Mouse (Mus musculus) embryonic stem cell, embryonic (primary cell): ENCODE measurements at regions not wholly inside any gene's neighbourhood (a gene's known extent, or its start where the extent isn't known, plus 50 kb on each side); places are given as distances from the start of the nearest gene placed in this dataset.

ENCODE experiments used
- CTCF ChIA-PET, 4 experiments: fragments of 300-600 bp in 2 of 4; fragments of 350-600 bp in 2 of 4; sonication (Branson Sonifier 250); formaldehyde crosslinking; loops; one replicate each; lab custom pipeline; 2022; ENCODE audit warnings: inconsistent platforms in 2 of 4; lab: Charles Lee
- POLR2A ChIA-PET, 4 experiments: fragments of 300-600 bp in 2 of 4; fragments of 350-600 bp in 2 of 4; sonication (Branson Sonifier 250); formaldehyde crosslinking; loops; one replicate each; lab custom pipeline; 2022; ENCODE audit warnings: antibody characterized with exemption in 4 of 4, inconsistent platforms in 1 of 4; lab: Charles Lee

- ChIA-PET POLR2A (no interaction called here), CTCF (no interaction called here)
Measured at GRCm38 (mm10) chrX:133119026-133119425, 569.8 kb downstream of the Pcdh19 start.

- POLR2A ChIA-PET = no interaction called here
- CTCF ChIA-PET = no interaction called here
Measured at GRCm38 (mm10) chrX:133110173-133110572, 578.6 kb downstream of the Pcdh19 start.

GRCm38 (mm10) chrX:133092983-133093382, 595.8 kb downstream of the Pcdh19 start:
- POLR2A ChIA-PET = no interaction called here

GRCm38 (mm10) chrX:133064116-133064515, 624.7 kb downstream of the Pcdh19 start:
- POLR2A ChIA-PET = interaction anchor here in 1 of 4 experiments (0.6 kb wide), 1 partner anchor 1523 kb away, joined by 3 read pairs; no protein-coding TSS in a partner anchor
- CTCF ChIA-PET = interaction anchor here in 1 of 4 experiments (0.7 kb wide), 1 partner anchor 319 kb away, joined by 3 read pairs; no protein-coding TSS in a partner anchor

More at GRCm38 (mm10) chrX:133092983-133093382, 595.8 kb downstream of the Pcdh19 start:
- CTCF ChIA-PET = interaction anchor here in 2 of 4 experiments (0.6 to 0.7 kb wide), 2 partner anchors 75 to 569 kb away, joined by 3 to 6 read pairs; no protein-coding TSS in a partner anchor
